Mouse (Mus musculus): ENCODE data around the gene Pafah1b2.
A peak's percentile ranks its signal among the peaks of the same experiment; 100 is the strongest.

Gene Pafah1b2

DNA sequence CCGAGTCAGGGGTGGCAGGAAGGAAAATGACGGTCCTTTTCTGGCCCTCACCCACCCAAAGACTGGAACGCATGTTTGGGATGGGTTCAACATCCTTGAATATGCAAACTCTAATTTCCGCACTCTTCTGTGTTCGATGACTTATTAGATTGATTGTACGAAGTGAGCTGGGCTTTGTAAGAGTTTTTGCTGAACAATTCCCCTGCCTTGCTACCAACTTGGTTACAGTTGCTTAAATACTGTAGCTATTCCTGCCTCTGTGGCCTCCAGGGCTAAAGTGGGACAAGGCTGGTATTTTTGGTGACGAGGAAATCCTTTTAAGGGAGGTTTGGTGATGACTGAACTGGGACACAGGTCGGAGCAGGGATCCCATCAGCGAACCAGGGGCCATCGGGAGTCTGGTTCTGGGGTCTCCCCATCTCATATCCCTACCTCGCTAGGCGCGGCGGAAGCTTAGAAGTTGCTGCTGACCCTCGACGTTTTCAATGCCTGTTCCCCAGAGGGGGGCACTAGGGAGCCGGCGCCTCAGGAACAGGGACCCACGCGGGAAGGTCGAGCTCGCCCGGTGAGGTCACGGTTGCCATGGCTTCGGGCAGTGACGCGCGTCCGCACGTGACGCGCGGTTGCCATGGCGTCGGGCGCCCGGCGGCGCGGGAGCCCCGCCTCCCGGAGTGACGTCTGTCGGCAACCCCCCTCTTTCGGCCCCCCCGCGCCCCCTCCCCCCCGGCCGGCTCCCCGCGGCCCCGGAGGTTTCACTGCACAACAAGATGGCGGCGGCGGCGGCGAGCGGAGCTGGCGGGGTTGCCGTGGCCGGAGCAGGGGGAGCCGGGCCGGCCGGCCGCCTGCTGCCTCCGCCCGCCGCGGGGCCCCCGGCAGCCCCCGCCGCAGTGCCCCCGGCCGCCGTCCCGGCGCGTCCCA lies at the start of gene Pafah1b2, which contains the start of gene Sik3:
Gene Pafah1b2 (minus strand): TSS at position 600 of the 918 bp plus-strand sequence.
Gene Sik3 (plus strand): TSS at position 730 of the 918 bp plus-strand sequence.
- DNase-seq (ENCODE audit: low spot score in 2 of 2), result peak; percentile 94 to 95

DNA sequence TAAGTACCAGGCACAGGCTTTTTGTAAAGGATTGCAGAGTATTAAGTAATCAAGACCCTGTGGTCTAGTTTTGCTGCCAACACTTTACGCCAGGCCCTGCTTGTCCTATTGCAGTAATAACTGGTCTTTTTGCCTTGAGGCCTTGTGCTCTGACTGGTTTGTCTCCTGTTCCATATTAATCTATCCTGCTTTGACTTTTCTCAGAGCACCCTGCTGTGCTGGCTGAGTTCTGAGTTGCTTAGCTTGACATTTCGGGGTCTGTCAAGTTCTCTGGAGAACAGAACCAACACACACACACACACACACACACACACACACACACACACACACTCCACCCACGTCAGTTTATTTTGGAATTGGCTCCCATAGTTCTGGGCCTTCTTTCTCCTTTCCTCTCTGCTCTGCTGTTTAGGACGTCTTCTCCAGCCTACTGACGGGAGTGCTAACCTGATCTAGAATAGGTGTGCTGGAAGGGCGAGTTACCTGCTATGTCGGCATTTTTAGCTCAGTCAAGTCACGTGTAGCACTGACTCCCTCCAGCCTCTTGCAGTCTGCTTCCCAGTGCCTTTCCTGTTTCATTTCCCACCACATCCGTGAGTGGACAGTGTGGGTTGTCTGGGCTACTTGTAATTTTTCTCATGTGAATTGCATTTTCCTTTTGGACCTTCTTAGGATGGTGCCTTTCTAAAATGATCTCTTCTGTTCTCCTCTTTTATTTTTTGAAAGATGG lies 49.4 kb upstream of the Pafah1b2 start:
- DNase-seq (ENCODE audit: low spot score in 2 of 2), result peak in 1 of 2 experiments; percentile 30

DNA sequence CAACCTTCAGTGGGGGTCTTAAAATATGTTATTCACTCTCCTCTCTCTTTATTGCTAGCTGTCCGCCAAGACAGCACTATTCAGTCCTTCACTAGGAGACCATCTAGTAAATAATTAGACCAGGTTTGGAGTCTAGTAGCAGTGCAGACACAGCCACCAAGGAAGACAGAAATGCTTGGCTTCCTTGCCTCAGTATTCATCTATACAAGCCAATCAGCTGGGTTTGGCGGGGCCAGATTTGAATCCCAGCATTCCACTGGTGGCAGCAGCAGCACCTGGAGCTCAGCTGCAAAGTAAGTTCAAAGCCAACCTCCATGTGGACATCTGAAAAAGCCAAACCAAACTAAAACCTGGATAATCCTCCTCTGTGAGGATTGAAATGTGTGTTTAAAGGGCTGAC lies 47.8 kb upstream of the Pafah1b2 start:
- DNase-seq (ENCODE audit: low spot score in 2 of 2), result no peak

DNA sequence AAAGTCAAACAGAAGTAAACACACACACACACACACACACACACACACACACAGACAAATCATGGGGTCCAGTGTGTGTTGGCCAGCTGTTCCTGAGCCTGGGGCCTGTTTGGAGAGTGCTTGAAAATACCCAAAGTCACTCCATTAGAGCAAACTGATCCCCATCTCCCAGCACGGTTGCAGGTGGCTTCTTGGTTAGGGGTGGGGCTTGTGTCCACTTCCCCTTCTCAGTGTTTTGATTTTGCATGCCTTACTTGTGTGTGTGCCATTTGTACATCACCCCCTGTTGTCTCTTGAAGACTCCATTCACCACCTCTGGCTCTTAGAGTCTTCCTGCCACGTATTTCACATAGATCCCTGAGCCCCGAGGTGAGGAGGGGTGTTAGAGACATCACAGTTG lies 45.6 kb upstream of the Pafah1b2 start:
- no peak for DNase-seq (ENCODE audit: low spot score in 2 of 2)

DNA sequence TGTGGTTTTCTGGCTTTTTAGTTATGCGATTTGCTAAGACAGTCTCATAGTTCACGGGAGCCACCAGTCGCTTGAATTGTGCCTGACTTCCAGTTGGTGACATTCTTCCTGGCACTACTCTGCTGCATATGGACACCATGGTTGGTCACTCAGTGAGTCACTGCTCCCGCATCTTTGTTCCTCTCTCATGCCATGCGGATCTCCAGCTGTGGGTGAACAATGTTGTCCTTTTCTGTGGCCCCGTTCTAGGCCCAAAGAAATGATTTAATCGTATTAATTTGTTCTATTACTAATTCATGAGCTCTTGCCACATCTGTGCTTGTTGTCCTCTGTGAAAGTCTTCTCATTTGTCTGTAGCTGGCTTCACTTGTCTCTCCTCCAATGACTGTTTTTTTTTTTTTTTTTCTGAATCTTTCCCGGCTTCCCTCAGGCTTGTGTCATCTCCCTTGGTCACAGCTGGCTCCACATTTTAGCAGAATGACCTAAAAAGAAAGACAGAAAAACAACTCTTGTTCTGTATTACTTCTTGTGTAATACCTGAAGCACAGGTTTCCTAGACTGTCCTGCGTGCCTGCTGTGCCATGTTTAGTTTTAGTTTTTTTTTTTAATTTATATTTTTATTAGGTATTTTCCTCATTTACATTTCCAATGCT lies 40.6 kb upstream of the Pafah1b2 start:
- DNase-seq (ENCODE audit: low spot score in 2 of 2), result no peak

DNA sequence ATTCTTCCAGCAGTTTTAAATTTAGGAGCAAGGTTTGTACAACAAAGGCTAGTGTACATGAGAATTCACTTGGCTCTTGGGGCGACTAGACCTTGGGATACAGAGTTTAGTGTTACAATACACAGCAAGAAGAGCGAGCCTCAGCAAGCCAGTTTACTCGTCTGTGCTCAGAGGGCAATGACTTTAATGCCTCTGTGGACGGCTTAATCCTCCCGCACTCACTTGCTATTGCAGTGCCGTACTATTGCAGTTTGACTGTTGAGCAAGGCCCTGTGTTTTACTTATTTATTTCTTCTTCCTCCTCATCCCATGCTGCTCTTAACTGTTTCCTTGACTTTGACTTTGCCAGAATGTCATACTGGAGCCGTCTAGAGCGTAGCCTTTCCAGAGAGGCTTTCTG lies 37.7 kb upstream of the Pafah1b2 start:
- DNase-seq (ENCODE audit: low spot score in 2 of 2), result no peak

DNA sequence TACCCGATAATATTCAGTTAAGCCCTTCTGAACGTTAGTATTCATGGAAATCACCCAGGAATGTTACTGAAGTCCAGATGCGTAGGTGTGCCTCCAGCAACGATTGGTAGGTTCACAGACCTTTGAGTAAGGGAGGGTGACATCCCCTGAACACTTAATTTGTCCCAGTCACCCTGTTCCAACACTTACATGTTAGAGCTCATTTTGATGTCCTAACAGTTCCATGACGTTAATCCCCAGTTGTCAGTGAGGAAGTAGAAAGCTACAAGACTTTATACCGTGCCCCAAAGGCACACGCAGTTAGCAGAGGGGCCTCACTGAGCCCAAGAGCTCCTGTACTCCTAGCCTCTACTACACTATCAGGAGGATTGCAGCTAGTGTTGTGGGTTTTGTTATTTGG lies 37.0 kb upstream of the Pafah1b2 start:
- DNase-seq (ENCODE audit: low spot score in 2 of 2), result no peak

DNA sequence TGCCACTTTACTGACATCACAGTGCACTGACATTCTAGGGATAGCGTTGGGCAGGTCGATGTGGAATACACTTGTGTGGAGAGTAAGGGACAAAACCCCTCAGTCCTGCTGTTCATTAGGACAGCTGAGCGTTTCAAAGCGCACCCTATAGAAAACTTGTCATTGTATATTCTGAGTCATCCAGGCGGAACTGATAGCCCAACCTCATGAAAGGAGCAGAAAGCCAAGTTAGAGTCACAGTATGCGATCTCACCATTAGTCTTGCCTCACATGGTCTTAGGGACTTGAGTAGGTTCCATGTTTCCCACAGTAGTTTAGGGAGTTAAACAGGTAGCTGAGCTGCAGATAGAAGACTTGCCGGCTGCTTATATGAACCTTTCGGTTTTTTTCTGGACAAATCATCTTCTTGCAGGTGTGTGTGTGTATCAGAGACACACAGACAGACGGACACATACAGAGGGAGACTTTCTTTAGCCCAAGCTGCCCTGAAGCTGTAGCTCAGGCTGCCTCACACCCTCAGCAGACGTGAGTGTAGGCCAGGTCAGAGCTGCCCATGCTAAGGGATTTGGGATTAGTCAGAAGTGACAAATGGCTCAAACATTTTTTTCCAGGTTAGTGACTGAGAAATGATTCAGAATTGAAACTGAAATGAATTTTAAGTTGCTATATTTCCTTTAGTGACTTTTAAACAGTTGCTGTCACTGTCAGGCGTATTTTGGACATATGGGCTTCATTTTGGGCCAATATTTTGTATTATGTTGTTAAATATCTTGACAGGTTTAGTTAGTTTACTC lies 34.4 kb upstream of the Pafah1b2 start:
- DNase-seq (ENCODE audit: low spot score in 2 of 2), result no peak

DNA sequence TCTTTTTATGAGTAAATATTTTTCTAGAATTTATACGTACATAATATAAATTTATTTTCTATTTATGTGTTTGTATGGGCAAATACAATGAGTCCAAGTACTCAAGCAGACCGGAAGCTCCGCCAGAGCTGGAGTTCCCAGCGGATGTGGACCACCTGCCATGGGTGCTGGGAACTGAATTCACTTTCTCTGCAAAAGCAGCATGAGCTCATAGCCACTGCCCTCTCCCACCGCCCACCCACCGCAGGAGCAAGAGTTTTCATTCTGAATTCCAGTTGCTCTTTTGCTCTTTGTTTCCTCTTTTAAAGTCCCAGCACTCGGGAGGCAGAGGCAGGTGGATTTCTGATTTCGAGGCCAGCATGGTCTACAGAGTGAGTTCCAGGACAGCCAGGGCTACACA lies 31.1 kb upstream of the Pafah1b2 start:
- no peak for DNase-seq (ENCODE audit: low spot score in 2 of 2)

DNA sequence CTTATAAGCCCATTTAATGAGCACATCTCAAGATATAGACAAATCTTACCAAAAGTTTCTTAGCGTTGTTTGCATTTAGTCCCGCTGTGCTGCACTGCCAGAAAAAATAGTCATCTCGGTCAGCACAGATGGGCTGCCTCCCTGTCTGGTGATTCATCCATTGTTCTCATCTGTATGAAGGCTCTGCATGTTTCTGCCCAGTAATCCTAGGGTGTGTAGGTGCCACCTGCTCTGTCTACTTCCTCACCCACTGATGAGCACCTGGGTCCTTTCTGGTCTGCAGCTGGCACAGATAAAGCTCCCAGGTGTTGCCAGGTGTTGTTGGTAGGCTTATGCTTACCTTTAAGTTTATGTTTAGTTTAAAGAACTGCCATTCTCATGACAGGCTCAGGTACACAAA lies 29.9 kb upstream of the Pafah1b2 start:
- DNase-seq (ENCODE audit: low spot score in 2 of 2), result no peak

DNA sequence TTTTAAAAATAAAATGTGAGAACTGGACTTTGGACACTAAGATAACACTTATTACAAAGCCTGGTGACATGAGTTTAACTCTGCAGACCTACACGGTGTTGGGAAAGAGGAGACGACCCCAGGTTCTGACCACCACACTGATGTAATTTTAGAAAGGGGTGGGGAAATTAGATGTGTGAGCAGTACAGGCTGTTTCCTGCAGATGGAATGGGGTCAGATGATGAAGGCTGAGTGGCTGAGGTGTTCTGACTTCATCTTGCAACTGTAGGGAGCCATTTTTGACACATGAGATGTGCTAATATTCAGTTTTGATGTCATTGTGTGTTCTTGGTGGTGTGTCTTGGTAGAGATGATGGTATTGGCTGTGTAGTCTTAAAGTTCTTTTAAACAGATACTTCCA lies 28.7 kb upstream of the Pafah1b2 start:
- no peak for DNase-seq (ENCODE audit: low spot score in 2 of 2)

DNA sequence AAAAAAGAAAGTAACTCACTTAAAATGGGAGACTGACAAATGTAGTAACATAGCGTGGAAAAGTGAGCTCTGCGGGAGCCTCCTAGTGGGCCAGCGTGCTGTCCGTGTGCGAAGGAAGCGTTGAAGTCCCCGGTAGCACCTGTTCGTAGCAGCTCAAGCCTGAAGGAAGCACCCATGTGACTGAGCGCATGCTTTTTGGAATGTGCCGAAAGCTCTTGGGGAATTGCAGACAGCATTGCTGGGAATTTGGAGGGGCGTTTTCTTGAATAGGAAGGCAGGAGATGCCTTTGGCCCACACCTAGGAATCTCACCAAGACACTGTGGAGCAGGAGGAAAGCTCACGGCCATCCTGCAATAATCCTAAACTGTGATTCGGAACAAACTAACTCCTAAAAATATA lies 26.3 kb upstream of the Pafah1b2 start:
- no peak for DNase-seq (ENCODE audit: low spot score in 2 of 2)

DNA sequence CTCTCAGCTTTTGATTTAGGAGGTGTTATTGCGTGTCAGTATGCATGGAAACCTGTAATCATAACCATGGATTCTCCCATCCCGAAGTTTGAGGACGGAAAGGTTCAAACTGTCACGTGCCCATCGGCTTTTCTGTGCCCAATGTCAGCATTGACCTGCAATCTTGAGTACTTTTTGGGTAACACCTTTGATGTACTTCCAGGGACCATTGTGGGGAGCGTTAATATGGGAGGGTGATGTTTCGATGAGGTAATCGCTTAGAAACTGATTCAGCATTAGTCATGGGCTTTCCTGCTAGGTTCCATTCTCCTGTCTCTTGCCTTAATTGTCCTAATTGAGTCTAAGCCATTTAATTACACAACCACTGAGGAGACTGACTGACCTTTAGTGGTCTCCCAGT lies 24.4 kb upstream of the Pafah1b2 start:
- no peak for DNase-seq (ENCODE audit: low spot score in 2 of 2)

DNA sequence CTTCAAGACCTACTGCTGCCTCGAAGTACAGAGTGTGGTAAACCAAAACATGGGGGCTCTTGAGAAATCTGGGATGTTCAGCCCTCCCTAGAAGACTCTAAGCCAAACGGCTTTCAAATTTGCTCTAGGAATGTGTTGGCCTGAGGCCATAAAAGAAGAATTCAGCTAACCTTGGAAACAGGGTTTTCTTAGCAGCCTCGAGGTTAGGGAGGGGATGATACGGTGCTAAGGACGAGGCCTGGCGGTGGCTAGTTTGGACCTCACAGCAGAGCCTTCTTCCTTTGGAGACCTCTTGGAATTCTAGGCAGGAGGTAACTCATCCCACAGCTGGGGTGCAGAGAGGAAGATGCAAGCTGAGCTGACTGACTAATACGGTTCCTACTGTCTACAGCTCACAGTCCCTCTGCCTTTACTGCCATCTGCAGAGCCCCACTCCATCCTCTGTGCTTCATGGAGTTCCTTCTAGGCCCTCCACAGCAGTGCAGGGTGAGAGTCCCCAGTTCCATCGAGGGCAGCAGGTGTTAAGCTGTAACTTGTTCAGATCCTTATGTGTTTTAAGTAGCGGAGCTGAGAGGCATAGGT lies 22.9 kb upstream of the Pafah1b2 start:
- DNase-seq (ENCODE audit: low spot score in 2 of 2), result no peak

DNA sequence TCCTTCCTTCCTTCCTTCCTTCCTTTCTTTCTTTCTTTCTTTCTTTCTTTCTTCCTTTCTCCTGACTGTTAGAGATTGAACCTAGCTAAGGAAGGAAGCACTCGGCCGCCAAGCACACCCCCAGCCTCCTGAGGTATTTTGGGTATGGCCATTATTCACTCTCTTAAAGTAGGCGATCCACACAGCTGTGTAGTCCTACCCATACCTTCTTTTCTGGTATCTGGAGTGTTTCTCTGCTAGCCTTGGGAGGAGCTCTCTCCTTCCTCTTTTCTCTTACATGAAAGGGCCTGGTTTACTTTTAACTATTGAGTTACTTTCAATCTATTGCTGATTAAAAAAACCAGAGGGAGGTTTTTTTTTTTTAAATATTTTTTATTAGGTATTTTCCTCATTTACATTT lies 21.4 kb upstream of the Pafah1b2 start:
- no peak for DNase-seq (ENCODE audit: low spot score in 2 of 2)

DNA sequence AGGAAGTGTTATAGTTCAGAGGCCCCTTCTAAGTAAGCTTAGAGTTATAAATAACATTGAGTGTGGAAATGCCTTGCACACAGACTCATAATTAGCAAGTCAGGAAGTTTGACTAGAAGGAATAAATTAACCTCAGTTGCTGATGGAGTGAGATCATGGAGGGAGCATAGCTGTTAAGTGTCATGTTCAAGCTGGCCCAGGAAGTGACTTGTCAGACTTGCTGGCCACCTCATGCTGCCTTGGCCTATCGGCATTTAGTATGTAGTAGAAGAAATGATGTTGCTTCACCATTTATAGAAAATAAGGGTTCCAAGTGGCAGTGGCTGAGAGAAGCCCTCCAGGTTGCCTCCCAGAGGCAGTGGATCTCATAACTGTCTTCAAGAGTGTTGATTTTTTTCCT lies 20.6 kb upstream of the Pafah1b2 start:
- DNase-seq (ENCODE audit: low spot score in 2 of 2), result no peak

DNA sequence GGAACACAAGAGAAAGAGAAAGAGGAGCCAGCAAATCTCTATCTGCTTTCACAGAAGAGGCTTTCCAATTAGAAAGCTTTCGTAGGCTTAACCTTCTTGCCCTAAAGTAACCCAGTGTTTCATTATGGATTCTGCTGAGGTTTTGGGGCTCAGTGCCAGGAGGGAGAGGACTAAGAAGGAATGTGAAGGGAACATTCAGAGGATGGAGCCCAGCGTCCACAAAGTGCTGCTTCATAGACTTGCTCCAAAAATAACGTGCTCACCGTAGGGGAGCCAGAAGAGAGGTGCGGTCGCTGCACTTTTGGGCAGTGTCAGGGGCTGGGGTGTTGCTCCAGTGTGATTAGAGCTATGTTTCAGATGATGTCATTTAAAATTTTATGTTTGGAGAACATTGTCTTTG lies 19.7 kb upstream of the Pafah1b2 start:
- no peak for DNase-seq (ENCODE audit: low spot score in 2 of 2)

DNA sequence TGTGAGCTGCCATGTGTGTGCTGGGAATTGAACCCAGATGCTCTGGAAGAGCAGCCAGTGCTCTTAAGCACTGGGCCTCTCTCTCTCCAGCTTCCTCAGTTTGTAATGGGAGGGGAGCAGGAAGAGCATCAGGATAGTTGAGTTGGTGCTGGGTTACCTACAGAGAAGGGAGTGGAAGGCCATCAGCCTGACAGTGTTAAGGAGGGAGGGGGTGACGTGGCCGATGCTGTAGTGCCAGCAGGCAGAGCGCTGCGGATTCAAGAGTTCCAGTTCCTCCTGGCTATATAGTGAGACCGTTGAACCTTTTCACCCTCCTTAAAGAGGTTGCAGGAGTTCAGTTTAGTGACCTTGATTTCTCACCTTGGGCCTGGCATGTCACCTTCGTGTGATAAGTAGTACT lies 18.5 kb upstream of the Pafah1b2 start:
- no peak for DNase-seq (ENCODE audit: low spot score in 2 of 2)

DNA sequence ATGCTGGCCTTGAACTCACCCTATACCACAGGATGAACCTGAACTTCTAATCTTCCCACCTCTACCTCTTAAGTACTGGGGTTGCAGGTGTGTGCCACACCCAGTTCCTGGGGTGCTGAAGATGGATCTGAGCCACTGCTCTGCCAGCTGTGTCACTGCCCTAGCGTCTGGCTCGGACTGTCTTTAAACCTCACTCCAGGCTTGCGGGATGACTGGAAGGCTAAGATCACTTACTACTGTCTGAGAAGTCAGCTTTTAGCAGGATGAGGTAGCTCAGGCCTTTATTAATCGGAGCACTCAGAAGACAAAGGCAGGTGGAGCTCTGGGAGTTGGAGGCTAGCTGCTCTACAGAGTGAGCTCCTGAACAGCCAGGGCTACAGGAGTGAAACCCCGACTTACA lies 17.7 kb upstream of the Pafah1b2 start:
- no peak for DNase-seq (ENCODE audit: low spot score in 2 of 2)

DNA sequence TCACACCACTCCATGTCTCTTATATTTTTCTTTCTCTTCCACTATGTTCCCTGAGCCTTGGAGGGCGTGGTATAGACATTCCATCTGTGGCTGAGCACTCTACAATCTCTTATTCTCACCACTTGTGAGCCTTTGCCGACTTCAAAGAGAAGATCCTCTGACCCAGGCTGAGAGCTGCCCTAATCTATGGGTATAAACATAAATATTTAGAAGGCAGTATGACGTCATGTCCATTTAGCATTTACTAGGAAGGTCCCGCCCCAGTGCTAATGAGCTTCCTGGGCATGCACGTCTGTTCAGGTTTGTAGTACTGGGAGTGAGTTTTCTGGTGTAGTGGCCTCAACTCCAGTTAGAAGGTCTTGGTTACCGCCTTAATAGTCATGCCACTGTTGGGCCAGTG lies 17.0 kb upstream of the Pafah1b2 start:
- DNase-seq (ENCODE audit: low spot score in 2 of 2), result no peak

DNA sequence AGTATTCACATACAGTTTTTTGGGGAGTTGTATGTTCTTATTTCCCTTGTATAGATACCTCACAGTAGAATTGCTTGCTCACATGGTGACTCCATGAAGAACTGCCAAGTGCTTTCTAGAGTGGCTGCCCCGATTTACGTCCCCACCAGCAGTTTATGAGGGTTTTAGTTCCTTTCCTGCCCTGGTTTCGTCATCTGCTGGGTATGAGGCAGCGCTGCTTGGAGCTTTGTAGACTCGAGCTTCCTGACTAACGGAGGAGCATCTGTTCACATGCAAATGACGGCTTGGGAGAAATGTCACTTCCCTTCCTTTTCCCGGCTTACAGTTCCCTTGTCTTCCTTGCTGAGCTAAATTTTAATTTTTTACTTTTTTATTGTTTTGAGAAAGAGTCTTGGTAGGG lies 15.5 kb upstream of the Pafah1b2 start:
- DNase-seq (ENCODE audit: low spot score in 2 of 2), result no peak

Measured in right cerebral cortex, postnatal 36 days (tissue).